Mouse (Mus musculus) splenic B cell, adult 2 months (primary cell): ENCODE measurements around the gene Golga2.

ENCODE experiments used
- DNase-seq: peaks from one replicate; pipeline ENCODE4 v3.0.0-alpha.2; 2011; ENCODE audit warnings: low read depth, low spot score
- H3K27me3 ChIP-seq: 2 replicates; pipeline ENCODE4 v1.6.1; 2012; ENCODE audit warnings: mild to moderate bottlenecking, low read length, moderate library complexity, mixed read lengths; ENCODE audit not compliant: control insufficient read depth, poor library complexity, insufficient read depth, severe bottlenecking
- H3K36me3 ChIP-seq: 2 replicates; pipeline ENCODE4 v1.6.1; 2012; ENCODE audit warnings: mild to moderate bottlenecking, low read length, moderate library complexity, mixed read lengths; ENCODE audit not compliant: control insufficient read depth, poor library complexity, insufficient read depth, severe bottlenecking

The Golga2 gene

DNA sequence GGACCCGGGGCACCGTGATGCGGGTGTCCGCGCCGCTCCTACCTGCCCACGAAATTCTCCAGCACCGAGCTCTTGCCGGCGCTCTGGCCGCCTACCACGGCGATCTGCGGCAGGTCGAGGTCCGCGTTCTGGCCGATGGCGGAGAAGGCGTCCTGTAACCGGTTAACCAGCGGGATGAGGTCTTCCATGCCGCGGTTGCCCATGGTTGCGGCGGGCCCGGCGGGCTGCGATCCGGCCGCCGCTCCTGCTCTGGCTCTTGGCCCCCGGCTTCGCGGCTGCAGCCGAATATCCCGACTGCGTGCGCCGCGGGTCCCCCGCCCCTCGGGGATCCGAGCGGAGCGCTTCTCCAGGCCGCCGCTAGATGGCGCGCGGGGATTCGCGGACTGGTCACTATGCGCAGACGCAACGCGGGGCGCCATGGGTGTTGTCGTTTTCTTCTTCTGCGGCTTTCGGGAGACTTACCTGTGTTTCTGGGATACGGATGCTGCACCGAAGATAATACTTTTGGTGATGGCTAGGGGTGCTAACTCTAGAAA, 65.9 kb downstream of the Golga2 start, which contains the start of gene Dnm1:
TSS of gene Dnm1 (minus strand) at position 332 of the 536 bp plus-strand sequence.
- peaks cover 2% of the 10 kb centered on the region; the same call in 1 of the 2 replicates for H3K27me3 ChIP-seq
- peak; percentile 90 for DNase-seq
- no peaks in the 10 kb centered on the region for H3K36me3 ChIP-seq

DNA sequence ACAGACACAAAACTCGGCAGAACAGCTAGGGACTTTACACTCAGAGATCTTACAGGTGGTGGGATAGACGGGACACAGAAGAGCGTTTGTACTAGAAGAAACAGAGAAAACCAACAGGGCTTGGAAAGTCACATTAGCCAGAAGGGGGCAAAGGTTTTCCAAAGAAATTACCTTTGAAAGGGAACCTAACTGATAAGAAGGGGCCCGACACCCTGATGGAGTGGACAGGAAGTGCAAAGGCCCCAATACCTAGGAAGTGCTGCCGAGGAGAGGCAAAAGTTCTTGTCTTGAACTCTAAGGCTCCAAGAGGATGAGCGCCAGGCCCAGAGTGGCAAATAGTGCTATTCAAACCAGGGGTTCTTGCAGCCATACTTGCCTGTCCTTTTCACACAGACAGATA, 66.7 kb downstream of the Golga2 start:
- Histone ChIP-seq H3K27me3 (peaks cover 2% of the 10 kb centered on the region; the same call in 1 of the 2 replicates), H3K36me3 (no peaks in the 10 kb centered on the region)
- DNase-seq: no peak

- DNase-seq: no peak
- peaks cover 2% of the 10 kb centered on the region; the same call in 1 of the 2 replicates for H3K27me3 ChIP-seq
- H3K36me3 ChIP-seq: no peaks in the 10 kb centered on the region
These were observed 67.2 kb downstream of the Golga2 start for GRCm38 (mm10) chr2:32354336-32354895.

DNA sequence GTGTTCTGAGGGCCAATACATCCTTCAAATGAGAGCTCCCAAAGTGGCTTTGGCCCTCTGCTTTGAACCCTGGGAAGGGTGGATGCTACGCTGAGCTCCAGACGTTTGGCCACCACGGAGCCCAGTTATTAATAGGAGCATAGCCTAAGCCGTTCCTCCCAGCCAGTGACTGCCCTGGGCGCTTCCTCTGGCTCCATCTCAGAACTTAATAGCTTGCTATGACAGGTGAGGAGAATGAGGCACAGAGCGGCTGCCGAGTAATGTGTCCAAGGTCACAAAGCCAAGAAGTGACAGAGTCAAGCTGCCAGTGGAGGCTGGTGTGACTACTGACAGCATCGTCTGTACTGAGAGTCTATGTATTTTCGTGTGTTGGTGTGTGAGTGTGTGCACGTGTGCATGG, 69.0 kb downstream of the Golga2 start:
- no peak for DNase-seq
- Histone ChIP-seq H3K36me3 (no peaks in the 10 kb centered on the region), H3K27me3 (peaks cover 2% of the 10 kb centered on the region; the same call in 1 of the 2 replicates)
